Mouse (Mus musculus) adrenal gland, adult 18-20 months (tissue): Measurements from ENCODE around the gene Rundc3a. TPM values are rescaled to one million over a fixed set of nuclear protein-coding genes. Genes with fewer than 3 reads are reported as not detected.

ENCODE experiments used
- DNase-seq, 2 experiments: peaks; one replicate each; pipeline ENCODE4 v3.0.0; 2021 to 2022; ENCODE audit warnings: low spot score in 2 of 2
- total RNA-seq, 2 experiments: library from RNA; stranded (reverse); gene quantifications; 1 replicate in 1 of 2; 2 replicates in 1 of 2; pipeline ENCODE4 v1.2.3; 2021

Rundc3a gene
- total RNA-seq, 2 experiments from 2014 or later: 40.0 to 45.9 TPM

DNA sequence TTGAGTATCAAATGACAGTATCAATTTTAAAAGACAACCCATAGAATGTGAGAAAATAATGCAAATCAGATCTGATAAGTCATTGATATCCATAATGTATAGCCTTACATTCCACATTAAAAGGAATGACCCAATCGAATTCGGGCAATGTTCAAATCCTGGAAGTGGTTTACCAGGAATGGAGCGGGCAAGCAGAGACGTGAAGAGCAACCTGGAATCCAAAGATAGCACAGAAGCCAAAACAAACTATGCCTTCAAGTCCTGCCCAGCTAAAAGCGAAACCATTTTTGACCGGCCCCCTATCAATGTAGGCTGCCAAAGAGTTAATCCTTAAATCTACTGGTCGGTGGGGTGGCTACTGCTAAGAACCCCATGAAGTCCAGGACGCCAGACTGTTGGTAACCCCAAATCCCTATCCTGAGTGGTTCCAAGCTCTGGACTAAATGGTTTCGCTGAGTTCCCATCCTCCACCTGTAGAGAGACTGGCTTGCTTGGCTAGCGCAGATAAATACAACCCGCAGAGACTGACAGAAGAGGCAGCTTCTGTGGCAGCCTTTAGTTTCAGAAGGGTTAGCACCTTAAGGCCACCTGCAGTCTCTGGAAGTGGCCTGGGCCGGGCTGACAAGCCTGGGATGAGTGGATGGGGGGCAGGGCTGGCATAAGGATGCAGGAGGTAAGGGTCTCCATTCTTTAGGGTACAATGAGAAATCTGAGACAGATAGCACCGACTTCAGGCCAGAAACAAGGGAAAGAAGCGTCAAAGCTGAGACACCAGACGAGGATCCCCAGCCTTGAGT is 564 bp upstream of the Rundc3a start:
- no peak for DNase-seq

GRCm38 (mm10) chr11:102393719-102394420 is 667 bp downstream of the Rundc3a start:
- DNase-seq: no peak

DNA sequence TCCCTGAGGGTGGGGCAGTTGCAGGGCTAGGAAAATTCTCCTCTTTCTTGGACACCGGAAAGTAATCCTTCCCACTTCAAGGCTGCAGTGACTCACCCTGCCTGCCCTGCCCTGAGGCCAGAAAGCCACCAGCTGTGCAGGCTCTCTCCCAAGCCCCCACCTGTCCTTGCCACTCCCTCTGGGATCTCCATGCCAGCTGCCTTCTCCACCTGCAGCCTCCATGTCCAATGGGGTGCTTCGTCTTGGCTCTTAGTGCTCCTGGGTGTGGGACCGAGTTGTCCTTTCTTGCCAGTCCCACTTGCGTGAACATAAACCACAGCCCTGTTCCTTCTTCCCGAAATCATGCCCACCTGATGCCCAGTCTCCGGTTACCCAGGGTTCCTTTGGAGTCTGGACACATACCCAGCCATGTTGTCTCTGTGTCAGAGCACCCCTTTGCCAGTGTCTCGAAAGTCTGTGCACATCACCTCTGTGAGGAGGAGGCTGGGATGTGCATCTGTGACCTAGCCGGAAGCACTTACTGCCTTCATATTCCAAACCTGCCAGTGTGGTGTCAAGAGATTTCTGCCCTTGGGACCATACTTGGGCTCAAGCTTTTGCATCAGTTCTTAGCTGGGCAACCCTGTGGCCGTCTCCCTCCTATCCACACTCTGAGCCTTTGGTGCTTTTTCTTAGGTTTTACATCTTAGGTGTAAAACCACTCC is 1.4 kb downstream of the Rundc3a start:
- DNase-seq: no peak

GRCm38 (mm10) chr11:102395250-102395649 is 2.0 kb downstream of the Rundc3a start:
- DNase-seq: no peak

GRCm38 (mm10) chr11:102396263-102396662 is 3.1 kb downstream of the Rundc3a start:
- no peak for DNase-seq

DNA sequence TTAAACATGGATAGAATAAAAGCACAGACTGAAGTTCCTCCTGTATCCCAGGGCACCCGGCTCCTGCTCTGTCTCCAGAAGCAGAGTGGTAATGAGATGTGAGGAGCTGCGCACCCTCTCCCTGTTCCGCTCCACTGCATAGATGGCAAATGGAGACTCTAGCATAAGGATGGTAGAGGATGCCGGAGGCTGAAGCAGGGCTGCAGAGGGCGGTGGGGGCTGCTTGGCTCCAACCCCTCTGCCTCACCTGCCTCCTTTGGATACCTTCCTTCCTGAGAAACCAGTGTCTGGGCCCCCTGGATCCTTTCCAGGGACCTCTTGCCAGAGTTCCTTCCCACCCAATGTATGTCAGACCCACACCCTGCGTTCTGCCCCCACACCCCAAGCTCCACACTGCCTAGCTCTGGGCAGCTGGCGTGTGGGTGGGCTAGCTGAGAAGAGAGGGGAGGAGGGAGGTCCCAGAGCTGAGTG is 3.5 kb downstream of the Rundc3a start:
- DNase-seq: no peak

GRCm38 (mm10) chr11:102398007-102398825 is 5.0 kb downstream of the Rundc3a start:
- DNase-seq: no peak

DNA sequence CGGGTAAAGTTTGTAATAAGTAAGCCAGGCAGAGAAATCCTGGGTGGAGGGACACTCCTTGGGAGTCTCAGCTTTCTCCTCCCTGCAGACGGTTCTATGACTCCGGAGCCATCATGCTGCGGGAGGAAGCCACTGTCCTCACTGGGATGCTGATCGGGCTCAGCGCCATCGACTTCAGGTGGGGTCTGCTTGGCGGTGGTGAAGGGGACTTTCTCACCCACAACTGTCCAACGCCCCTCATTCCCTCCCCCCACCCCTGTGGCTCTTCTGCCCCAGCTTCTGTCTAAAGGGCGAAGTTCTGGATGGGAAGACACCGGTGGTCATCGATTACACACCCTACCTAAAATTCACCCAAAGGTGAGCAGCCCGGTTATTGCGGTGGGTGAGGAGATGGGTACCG is 5.9 kb downstream of the Rundc3a start:
- no peak for DNase-seq

DNA sequence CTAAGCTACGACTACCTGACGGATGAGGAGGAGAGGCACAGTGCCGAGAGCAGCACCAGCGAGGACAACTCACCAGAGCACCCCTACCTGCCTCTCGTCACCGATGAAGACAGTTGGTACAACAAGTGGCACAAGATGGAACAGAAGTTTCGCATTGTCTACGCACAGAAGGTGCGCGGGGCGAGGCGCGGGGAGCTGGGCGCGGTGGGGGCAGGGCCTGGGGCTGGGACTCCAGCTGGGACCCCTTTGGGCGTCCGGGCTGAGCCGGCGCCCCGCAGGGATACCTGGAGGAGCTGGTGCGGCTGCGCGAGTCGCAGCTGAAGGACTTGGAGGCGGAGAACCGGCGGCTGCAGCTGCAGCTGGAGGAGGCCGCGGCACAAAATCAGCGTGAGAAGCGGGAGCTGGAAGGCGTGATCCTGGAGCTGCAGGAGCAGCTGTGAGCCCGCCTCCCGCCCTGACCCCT is 6.4 kb downstream of the Rundc3a start:
- no peak for DNase-seq

- no peak for DNase-seq
Observed at GRCm38 (mm10) chr11:102400513-102401084, 7.4 kb downstream of the Rundc3a start.

DNA sequence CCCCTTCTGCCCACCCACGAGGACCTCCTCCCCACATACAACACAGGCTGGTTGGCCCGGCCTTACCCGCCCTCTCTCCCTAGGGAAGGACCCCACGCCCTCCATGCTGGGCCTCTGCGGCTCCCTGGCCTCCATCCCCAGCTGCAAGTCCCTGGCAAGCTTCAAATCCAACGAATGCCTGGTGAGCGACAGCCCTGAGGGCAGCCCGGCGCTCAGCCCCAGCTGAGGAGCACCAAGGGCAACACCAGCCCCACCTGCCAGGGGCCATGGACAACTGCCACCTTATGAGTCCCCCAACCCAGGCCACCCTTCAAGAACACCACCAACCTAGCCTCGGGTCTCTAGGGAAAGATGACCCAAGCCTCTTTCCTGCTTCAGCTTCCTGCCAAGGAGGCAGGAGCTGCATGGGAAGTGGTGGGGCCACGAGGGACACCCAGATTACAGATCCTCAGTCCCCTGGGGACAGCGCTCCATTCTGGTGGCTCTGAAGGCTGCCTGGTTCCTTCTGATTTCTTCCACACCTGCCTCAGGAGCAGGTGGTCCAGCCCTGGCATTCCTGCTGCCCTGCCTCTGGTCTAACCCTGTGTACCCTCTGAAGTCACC is 8.8 kb downstream of the Rundc3a start:
- DNase-seq: no peak

DNA sequence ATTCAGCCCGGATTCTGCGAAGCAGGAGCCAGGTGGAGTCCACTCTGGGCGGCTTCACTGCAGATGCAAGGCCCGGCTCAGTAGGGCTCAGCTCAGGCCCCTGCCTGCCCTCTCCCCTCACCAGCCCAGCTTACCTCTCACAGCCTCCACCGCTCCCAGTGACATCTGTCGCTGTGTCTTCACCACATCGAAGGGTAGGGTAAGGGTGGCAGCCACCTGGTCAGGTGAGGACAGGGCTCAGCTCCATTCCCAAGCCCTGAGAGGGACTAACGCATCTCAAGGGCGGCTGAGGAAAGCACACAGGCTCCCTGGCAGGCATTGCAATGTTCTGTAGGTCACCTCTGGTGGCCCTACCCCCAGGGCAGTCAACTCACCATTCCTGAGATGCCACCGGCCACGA is 10.5 kb downstream of the Rundc3a start:
- DNase-seq: no peak

- no peak for DNase-seq
Observed at GRCm38 (mm10) chr11:102404161-102405010, 11.2 kb downstream of the Rundc3a start.

- DNase-seq: no peak
Observed at GRCm38 (mm10) chr11:102405544-102406285, 12.5 kb downstream of the Rundc3a start.

DNA sequence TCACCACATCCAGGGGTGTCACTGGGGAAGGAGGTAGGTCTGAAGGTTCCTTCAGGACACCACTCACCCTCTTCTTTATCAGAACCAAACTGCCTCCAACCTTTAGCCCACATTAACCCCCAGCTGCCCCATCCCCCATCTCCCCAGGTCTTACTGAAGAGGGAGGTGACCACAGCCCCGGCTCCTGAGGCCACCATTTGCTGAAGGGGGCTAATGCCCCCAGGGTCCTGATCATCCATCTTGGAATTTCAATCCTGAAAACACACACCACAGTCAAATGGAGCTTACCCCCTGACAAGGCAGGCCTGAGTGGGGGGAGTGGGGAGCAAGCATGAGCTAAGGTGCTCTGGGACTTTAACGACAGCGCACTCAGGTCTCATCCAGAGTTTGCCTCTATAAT is 13.2 kb downstream of the Rundc3a start:
- no peak for DNase-seq

GRCm38 (mm10) chr11:102406900-102407833 is 14.0 kb downstream of the Rundc3a start:
- DNase-seq: peak; percentile 97

GRCm38 (mm10) chr11:102407834-102408215 is 14.6 kb downstream of the Rundc3a start, which contains the start of gene Slc25a39:
Gene Slc25a39, minus strand, starts transcription at chr11:102407946.
- no peak for DNase-seq
